Mouse (Mus musculus) heart, embryonic 12.5 days (tissue): ENCODE data around the gene Gm9747. TPM values are rescaled to one million over a fixed set of nuclear protein-coding genes. Genes with fewer than 3 reads are reported as not detected.
A peak's percentile ranks its signal among the peaks of the same experiment; 100 is the strongest.

Experiments
- ATAC-seq: fragments of 200-750 bp; cut with Nextera tagmentation; 2 replicates; pipeline ENCODE4 v1.8.0; 2017; ENCODE audit warnings: moderate TSS enrichment, moderate library complexity; ENCODE audit not compliant: insufficient number of reproducible peaks, low FRiP score
- H3K27ac ChIP-seq: fragments of 300-500 bp; sonication (generic); 2 replicates; pipeline ENCODE4 v1.5.1; 2016; ENCODE audit warnings: mild to moderate bottlenecking, moderate library complexity; ENCODE audit not compliant: poor library complexity, severe bottlenecking
- H3K27me3 ChIP-seq: fragments of 300-500 bp; sonication (generic); replicated peaks from 2 replicates; pipeline ENCODE4 v1.6.1; 2016; ENCODE audit warnings: mild to moderate bottlenecking, moderate library complexity
- H3K36me3 ChIP-seq: fragments of 300-500 bp; sonication (generic); 2 replicates; pipeline ENCODE4 v1.6.1; 2016; ENCODE audit warnings: mild to moderate bottlenecking, moderate library complexity
- H3K4me1 ChIP-seq: fragments of 300-500 bp; sonication (generic); replicated peaks from 2 replicates; pipeline ENCODE4 v1.6.1; 2016; ENCODE audit warnings: mild to moderate bottlenecking
- H3K4me2 ChIP-seq: fragments of 300-500 bp; sonication (generic); 2 replicates; pipeline ENCODE4 v1.6.1; 2016; ENCODE audit warnings: mild to moderate bottlenecking, moderate library complexity
- H3K4me3 ChIP-seq: fragments of 300-500 bp; sonication (generic); 2 replicates; pipeline ENCODE4 v1.5.1; 2016; ENCODE audit warnings: mild to moderate bottlenecking
- H3K9ac ChIP-seq: fragments of 300-500 bp; sonication (generic); 2 replicates; pipeline ENCODE4 v1.6.1; 2016; ENCODE audit warnings: mild to moderate bottlenecking, moderate library complexity
- H3K9me3 ChIP-seq: fragments of 300-500 bp; sonication (generic); replicated peaks from 2 replicates; pipeline ENCODE4 v1.6.1; 2016; ENCODE audit warnings: mild to moderate bottlenecking, moderate library complexity
- WGBS: fragments of 180-500 bp; shearing (Covaris S2); methylation state at CpG from one replicate; pipeline ENCODE4 v1.1.7; 2016; 5-methylcytosine and 5-hydroxymethylcytosine counted together
- polyA plus RNA-seq: library from polyadenylated mRNA; unstranded; fragments of >200 nt; fragmentation: Nextera tagmentation; extraction: Ambion mirVana; gene quantifications from 2 replicates; pipeline ENCODE4 v1.2.1, GENCODE M21; 2016

Gene Gm9747
- polyA plus RNA-seq: 40.0 and 42.3 TPM in 2 replicates

DNA sequence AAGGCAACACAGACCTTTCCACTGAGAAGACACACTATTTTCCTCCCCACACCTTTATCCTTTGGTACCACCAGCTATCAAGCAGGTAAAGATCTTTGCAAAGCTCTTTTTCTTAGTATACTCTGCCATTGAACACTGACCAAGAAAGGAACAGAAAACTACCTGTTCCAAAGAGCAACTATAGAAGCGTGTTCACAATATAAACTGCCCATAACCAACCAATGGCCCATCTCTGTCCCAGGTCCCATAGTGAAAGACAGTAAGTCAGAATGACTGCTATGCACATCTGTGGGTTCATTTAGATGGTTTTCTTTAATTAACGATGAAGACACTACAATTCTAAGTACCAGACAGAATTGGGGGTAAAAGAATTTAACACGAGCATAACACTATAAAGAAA lies at the start of gene Gm9747:
Gene Gm9747 (plus strand): TSS at position 301 of the 400 bp plus-strand sequence.
- Histone ChIP-seq H3K4me1 (0 out of 2 replicates have a peak, but pooled peaks cover 9% of the 10 kb centered on the region), H3K4me2 (no peak within 1 kb of the TSS), H3K9me3 (no peaks in the 10 kb centered on the region), H3K4me3 (no peak within 1 kb of the TSS), H3K27ac (no peak within 1 kb of the TSS), H3K9ac (no peak within 1 kb of the TSS), H3K27me3 (no peaks in the 10 kb centered on the region), H3K36me3 (peaks cover 35% of the 10 kb centered on the region)
- no peak for ATAC-seq
- WGBS: 85% methylated on average over 3 of the region's 3 CpGs

DNA sequence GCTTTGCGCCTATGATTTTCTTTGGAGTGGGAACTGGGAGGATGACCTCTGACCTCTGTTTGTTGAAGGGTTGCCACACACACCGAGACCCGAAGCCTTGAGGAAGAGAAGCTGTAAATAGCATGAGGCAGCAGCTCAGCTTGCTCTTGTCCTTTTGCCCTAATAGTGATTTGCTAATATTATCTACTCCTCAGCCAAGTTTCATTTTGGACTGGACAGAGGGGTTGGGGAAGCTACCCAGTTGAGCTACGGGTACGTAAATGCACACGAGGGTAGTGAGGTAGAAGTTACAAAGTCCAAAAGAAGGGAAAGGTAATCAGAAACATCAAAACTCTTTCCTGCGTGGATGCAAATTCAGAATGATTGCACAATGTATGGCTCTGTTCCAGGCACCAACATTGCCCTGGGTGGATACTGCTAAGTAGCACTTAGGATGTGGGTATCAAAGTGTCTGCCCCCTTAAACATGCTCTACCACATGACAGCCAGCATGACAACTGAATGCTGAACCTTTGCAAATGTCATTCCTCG lies 48.9 kb upstream of the Gm9747 start:
- Histone ChIP-seq H3K4me3 (no peak overlapping the region), H3K36me3 (no peaks in the 10 kb centered on the region), H3K4me1 (peaks cover 30% of the 10 kb centered on the region), H3K27me3 (no peaks in the 10 kb centered on the region), H3K27ac (peak overlapping the region; percentile 54), H3K9me3 (no peaks in the 10 kb centered on the region), H3K9ac (no peak overlapping the region), H3K4me2 (no peak overlapping the region)
- ATAC-seq: no peak
- 52% methylated on average over 8 of the region's 8 CpGs for WGBS

DNA sequence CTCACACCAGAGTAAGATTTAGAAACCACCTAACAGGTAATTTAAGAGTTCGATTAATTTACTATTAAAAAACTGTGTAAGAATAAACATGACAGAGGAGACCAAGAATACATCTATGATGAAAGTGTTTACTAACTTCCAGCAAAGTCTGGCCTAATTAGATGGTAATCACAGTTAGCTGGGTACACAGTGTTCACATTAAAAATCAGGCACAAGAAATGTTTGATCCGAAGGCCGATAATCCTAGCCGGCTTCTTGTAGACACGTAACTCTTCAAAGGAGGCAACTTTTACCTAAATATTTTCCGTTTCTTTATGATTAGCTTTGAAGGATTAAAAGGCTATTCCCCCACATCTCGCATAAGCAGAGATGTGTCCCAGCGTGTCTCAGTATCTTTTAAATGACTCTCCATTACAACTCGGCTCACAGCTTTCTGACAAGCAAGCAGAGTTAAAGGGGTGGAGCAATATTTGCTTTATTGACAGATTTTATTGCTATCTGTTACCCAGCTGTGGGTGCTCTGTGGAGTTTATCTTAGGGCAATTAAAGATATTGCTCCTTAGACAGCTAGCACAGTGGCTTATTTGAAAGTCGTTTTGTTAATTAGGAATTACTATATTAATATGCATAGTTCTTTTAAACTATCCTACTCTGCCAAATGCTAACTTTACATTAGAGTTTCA lies 44.2 kb upstream of the Gm9747 start:
- WGBS: 73% methylated on average over 10 of the region's 10 CpGs
- Histone ChIP-seq H3K36me3 (no peaks in the 10 kb centered on the region), H3K4me1 (peaks cover 24% of the 10 kb centered on the region), H3K9me3 (no peaks in the 10 kb centered on the region), H3K4me2 (no peak overlapping the region), H3K9ac (no peak overlapping the region), H3K4me3 (no peak overlapping the region), H3K27me3 (no peaks in the 10 kb centered on the region), H3K27ac (no peak overlapping the region)
- ATAC-seq: no peak

DNA sequence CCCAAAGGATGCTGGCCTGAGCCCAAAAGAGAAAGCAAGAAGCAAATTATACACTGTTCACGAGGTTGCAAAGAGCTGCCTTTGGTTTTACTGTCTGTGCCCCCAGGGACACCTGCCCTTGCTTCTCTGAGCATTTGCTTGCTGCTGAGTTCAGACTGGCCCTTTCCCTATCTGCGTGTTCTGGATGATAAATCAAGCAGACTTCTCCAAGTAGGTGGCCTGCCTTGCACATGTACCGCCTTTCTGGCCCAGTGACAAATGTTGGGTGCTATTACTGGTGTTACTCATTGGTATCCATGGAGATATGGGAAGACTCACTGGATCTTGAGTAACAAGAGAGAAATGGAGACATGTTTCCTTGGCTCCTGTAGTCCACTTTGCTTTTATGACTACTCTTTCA lies 43.4 kb upstream of the Gm9747 start:
- no peaks in the 10 kb centered on the region for H3K9me3 ChIP-seq
- no peak overlapping the region for H3K27ac ChIP-seq
- peaks cover 18% of the 10 kb centered on the region for H3K4me1 ChIP-seq
- H3K4me2 ChIP-seq: no peak overlapping the region
- WGBS: 57% methylated on average over 3 of the region's 3 CpGs
- no peaks in the 10 kb centered on the region for H3K27me3 ChIP-seq
- no peak for ATAC-seq
- no peak overlapping the region for H3K4me3 ChIP-seq
- H3K36me3 ChIP-seq: no peaks in the 10 kb centered on the region
- no peak overlapping the region for H3K9ac ChIP-seq

DNA sequence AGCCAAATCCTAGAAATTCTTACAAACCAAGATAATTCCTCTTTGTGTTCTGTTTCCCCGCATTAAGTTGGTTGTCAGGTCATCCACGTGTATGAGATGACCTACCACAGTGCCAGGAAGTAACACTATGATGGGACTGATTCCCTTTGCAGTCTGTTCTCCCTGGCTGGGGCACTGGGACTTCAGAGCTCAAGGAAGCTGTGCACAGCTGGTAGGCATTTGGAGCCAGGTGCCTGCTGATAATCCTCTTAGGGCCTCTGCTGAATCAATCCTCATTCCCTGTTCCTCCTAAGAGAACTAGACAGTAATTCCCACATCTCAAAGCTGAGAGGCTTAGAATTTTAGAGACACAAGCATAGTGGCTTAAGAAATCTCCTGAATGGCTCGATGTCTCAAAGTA lies 41.3 kb upstream of the Gm9747 start:
- Histone ChIP-seq H3K4me3 (no peak overlapping the region), H3K4me2 (no peak overlapping the region), H3K9ac (no peak overlapping the region), H3K9me3 (no peaks in the 10 kb centered on the region), H3K36me3 (no peaks in the 10 kb centered on the region), H3K4me1 (0 out of 2 replicates have a peak, but pooled peaks cover 3% of the 10 kb centered on the region), H3K27me3 (no peaks in the 10 kb centered on the region), H3K27ac (no peak overlapping the region)
- 34% methylated on average over 3 of the region's 3 CpGs for WGBS
- no peak for ATAC-seq

DNA sequence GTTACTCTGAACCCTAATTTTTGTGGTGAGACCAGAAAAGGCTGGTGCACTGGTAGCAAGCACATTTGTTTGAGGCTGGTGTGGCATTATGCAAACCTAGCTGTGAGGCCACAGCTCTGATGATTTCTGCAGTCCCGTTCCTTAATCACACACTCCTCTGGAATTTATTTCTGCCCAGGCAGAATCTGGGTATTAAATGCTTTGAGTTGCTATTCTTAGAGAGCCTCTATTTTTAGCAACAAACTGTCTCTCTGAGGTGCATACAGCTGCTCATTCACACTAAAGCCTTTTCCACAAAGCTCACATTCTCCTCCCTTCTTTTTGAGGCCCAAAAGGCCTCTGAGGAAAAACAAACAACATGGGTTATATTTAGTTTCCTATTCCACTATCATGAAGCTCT lies 33.0 kb upstream of the Gm9747 start:
- Histone ChIP-seq H3K4me2 (peak overlapping the region; percentile 21), H3K9me3 (no peaks in the 10 kb centered on the region), H3K27me3 (no peaks in the 10 kb centered on the region), H3K27ac (peak overlapping the region; percentile 90), H3K4me3 (no peak overlapping the region), H3K36me3 (no peaks in the 10 kb centered on the region), H3K9ac (no peak overlapping the region), H3K4me1 (peaks cover 24% of the 10 kb centered on the region)
- ATAC-seq: peak; percentile 55
- WGBS: 5% methylated on average over 1 of the region's 1 CpGs

DNA sequence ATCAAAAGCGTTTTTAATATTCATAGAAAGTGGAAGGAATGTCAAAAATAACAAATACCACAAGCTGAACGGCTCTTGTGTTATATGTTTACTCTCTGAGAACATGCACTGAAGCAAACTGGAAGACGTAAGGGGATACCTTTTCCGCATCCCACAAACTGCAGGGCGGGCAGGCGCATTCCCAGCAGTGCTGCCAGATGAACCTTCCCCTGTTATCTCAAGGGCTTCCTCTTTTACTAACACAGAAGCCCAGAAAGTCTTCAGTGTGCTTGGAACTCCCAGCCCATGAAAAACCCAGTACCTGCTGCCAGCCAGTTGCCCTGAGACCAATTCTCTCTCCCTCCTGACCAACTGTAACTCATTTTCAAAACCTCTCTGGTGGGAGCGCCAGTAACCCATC lies 32.3 kb upstream of the Gm9747 start:
- ATAC-seq: no peak
- Histone ChIP-seq H3K4me1 (peaks cover 24% of the 10 kb centered on the region), H3K36me3 (no peaks in the 10 kb centered on the region), H3K27me3 (no peaks in the 10 kb centered on the region), H3K4me2 (peak overlapping the region; percentile 44), H3K27ac (peak overlapping the region; percentile 86), H3K4me3 (no peak overlapping the region), H3K9ac (no peak overlapping the region), H3K9me3 (no peaks in the 10 kb centered on the region)
- WGBS: 21% methylated on average over 7 of the region's 7 CpGs

DNA sequence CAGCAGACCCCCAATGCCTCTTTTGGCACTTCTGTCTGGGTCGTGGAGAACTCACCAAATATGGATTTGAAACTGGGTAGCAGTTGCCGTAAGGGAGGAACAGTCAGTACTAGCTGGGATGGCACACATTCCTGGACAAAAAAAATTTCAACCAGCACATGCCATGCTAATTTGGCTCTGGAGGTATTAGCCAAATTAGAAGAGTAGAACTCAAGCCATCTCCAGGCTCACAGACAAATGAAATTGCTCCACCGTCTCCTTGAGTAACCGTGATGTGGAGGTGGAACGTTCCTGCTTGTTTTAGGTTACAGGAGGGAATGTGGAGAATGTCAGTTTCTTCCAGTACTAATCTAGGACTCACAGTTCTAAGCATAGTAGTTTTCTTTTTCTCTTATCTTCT lies 25.4 kb upstream of the Gm9747 start:
- H3K4me3 ChIP-seq: no peak overlapping the region
- H3K36me3 ChIP-seq: no peaks in the 10 kb centered on the region
- H3K9me3 ChIP-seq: 0 out of 2 replicates have a peak, but pooled peaks cover 2% of the 10 kb centered on the region
- 35% methylated on average over 5 of the region's 5 CpGs for WGBS
- H3K4me2 ChIP-seq: no peak overlapping the region
- ATAC-seq: no peak
- H3K27me3 ChIP-seq: no peaks in the 10 kb centered on the region
- H3K4me1 ChIP-seq: 0 out of 2 replicates have a peak, but pooled peaks cover 4% of the 10 kb centered on the region
- H3K27ac ChIP-seq: no peak overlapping the region
- no peak overlapping the region for H3K9ac ChIP-seq

DNA sequence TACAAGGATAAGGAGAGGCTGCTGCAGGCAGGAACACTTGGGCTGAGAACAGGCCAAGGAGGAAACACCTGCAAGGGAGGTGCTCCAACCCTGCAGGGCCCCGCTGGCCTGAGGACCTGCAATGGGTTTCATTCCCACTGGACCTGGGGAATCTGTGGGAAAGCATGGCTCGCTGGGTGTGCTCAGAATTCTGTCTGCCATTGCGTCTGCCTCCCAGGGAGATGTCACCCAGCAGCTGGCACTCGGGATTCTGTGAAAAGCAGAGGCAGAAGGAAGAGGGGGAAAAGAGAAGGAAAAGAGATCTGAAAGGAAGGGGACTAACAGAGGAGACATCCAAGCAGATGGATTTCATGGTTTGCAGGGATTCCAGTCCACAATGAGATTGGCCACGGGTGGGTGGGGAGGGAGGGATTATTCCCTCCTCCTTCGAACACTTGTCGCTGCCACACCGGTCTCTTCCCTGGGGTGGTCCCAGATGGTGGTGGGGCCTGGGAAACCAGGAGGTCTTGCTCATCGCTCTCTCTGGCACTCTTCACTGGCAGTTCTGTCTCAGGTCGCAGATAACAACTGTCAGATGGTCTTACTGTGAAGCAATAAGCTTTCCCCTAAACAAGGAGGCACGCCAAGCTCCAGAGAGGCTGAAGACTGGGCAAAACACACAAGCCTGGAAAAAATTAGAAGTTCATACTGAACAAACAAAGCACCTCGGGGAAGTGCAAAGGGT lies 12.1 kb upstream of the Gm9747 start:
- no peaks in the 10 kb centered on the region for H3K36me3 ChIP-seq
- WGBS: 26% methylated on average over 12 of the region's 12 CpGs
- peak overlapping the region; percentile 38 for H3K4me2 ChIP-seq
- no peaks in the 10 kb centered on the region for H3K27me3 ChIP-seq
- ATAC-seq: no peak
- H3K4me3 ChIP-seq: no peak overlapping the region
- H3K4me1 ChIP-seq: peaks cover 16% of the 10 kb centered on the region
- H3K9me3 ChIP-seq: no peaks in the 10 kb centered on the region
- H3K27ac ChIP-seq: no peak overlapping the region
- H3K9ac ChIP-seq: no peak overlapping the region

DNA sequence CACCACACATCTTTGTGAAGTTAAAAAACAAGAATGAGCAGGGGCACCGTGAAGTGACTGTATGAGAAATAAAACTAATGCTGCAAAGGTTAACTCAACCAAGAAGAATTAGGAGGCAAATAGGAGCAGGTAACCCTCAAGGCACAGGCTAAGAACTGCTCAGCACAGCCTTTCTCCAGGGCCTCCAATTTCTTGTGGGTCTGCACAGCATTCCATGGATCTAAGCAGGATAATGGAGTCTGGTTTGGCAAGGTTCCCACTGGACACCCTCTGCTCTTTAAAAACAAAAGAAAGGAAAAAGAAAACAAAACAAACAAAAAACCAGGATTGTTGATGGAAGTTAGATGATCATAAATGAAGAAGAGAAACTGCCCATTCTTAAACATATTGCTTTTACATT lies 11.4 kb upstream of the Gm9747 start:
- no peaks in the 10 kb centered on the region for H3K9me3 ChIP-seq
- ATAC-seq: no peak
- H3K27me3 ChIP-seq: no peaks in the 10 kb centered on the region
- peaks cover 16% of the 10 kb centered on the region for H3K4me1 ChIP-seq
- H3K36me3 ChIP-seq: no peaks in the 10 kb centered on the region
- no peak overlapping the region for H3K27ac ChIP-seq
- no peak overlapping the region for H3K4me2 ChIP-seq
- WGBS: 79% methylated on average over 1 of the region's 1 CpGs
- H3K9ac ChIP-seq: no peak overlapping the region
- no peak overlapping the region for H3K4me3 ChIP-seq

DNA sequence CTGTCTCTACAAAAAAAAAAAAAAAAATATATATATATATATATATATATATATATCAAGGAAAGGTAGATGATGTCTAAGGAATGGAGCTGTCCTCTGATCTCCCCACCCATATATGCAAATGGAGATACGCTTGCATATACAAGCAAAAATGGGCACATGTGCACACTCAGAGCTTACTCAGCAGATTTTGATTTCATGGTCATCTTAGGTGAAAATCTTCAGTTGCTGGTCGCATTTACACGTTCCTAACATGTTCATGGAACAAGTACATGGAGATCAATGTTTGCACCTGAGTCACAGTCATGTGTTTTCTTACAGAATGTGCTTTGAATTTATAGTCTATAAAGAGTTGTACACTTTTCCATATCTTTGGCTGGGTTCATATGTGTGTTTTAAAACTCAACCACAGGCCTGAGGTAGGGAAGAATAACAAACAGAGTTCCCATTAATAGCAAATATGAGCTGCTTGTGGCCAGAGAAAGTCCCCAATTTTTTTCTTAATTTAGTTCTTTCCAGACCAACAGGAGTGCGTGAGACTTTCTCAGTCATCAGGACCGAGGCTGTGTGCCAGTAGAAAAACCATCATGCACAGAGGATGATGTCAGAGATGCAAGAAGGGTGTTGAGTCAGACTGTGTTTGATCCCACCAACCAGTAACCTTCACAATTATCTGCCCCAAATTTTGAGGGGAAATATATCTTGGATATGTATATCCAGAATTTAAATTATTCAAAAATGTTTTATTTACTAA lies 9.7 kb upstream of the Gm9747 start:
- Histone ChIP-seq H3K36me3 (no peaks in the 10 kb centered on the region), H3K27me3 (no peaks in the 10 kb centered on the region), H3K27ac (no peak overlapping the region), H3K4me1 (peaks cover 16% of the 10 kb centered on the region), H3K4me3 (no peak overlapping the region), H3K9ac (no peak overlapping the region), H3K4me2 (no peak overlapping the region), H3K9me3 (no peaks in the 10 kb centered on the region)
- WGBS: 88% methylated on average over 5 of the region's 5 CpGs
- no peak for ATAC-seq
